Mouse (Mus musculus): ENCODE results near the gene Keap1.

GRCm38 (mm10) chr9:21219820-21220219, 19.3 kb downstream of the Keap1 start:
- TF ChIP-seq CTCF (conservative IDR thresholded peaks at IDR 0.05; ENCODE audit: insufficient read depth, insufficient read length, low read depth, low read length) (no peak), POLR2A (IDR thresholded peaks at IDR 0.05; ENCODE audit: low read depth, low read length) (no peak)
